Mouse (Mus musculus) heart, adult 2 months (tissue): ENCODE data around the gene Slco3a1. TPM values are rescaled to one million over a fixed set of nuclear protein-coding genes. Genes with fewer than 3 reads are reported as not detected.
A peak's percentile ranks its signal among the peaks of the same experiment; 100 is the strongest.

ENCODE experiments used
- DNase-seq, 2 experiments: peaks; one replicate each; pipeline ENCODE4 v3.0.0; 2021
- H3K27ac ChIP-seq: fragments of 200-600 bp; 2 replicates; pipeline ENCODE4 v1.8.1; 2022
- H3K27me3 ChIP-seq: fragments of 200-500 bp; 2 replicates; pipeline ENCODE4 v1.6.1; 2012; ENCODE audit warnings: mild to moderate bottlenecking, low read length, inconsistent platforms, mixed read lengths; ENCODE audit not compliant: control insufficient read depth, insufficient read depth
- H3K36me3 ChIP-seq: fragments of 200-500 bp; 2 replicates; pipeline ENCODE4 v1.6.1; 2012; ENCODE audit warnings: low read length, inconsistent platforms; ENCODE audit not compliant: control insufficient read depth, insufficient read depth
- H3K4me1 ChIP-seq: fragments of 200-500 bp; 2 replicates; pipeline ENCODE4 v1.6.1; 2011; ENCODE audit warnings: low read length; ENCODE audit not compliant: control insufficient read depth, insufficient read depth
- H3K4me3 ChIP-seq: fragments of 200-600 bp; 2 replicates; pipeline ENCODE4 v1.8.1; 2022
- H3K79me2 ChIP-seq: fragments of 200-500 bp; replicated peaks from 2 replicates; pipeline ENCODE4 v1.6.1; 2012; ENCODE audit warnings: mild to moderate bottlenecking, inconsistent platforms, low read length, moderate library complexity, mixed read lengths; ENCODE audit not compliant: control insufficient read depth, insufficient read depth
- H3K9ac ChIP-seq: fragments of 200-500 bp; 2 replicates; pipeline ENCODE4 v1.6.1; 2012; ENCODE audit warnings: low read depth, mild to moderate bottlenecking, control low read depth, inconsistent platforms, low read length, mixed read lengths
- CTCF ChIP-seq: fragments of 200-600 bp; IDR thresholded peaks from 2 replicates; pipeline ENCODE4 v1.8.1; 2022; ENCODE audit warnings: antibody characterized with exemption, mild to moderate bottlenecking, moderate library complexity
- EP300 ChIP-seq: fragments of 200-500 bp; IDR thresholded peaks from 2 replicates; pipeline ENCODE4 v1.6.1; 2011; ENCODE audit warnings: low read depth, low read length, control low read depth; ENCODE audit not compliant: insufficient read depth
- POLR2A ChIP-seq: fragments of 200-500 bp; IDR thresholded peaks from 2 replicates; pipeline ENCODE4 v1.6.1; 2011; ENCODE audit warnings: mild to moderate bottlenecking, low read depth, low read length, control low read depth; ENCODE audit not compliant: insufficient read depth
- WGBS: fragments of 180-500 bp; shearing (Covaris S2); methylation state at CpG from one replicate; pipeline ENCODE4 v1.1.7; 2018; 5-methylcytosine and 5-hydroxymethylcytosine counted together
- intact Hi-C: fragments of 180-260 bp; cut with DNase I; formaldehyde crosslinking; loops from one replicate; pipeline ENCODE4 v1.15.1; 2025
- polyA plus RNA-seq: library from polyadenylated mRNA; depleted of rRNA; stranded (reverse); fragments of >200 nt; gene quantifications from 2 replicates; pipeline ENCODE4 v1.2.3, GENCODE M21; 2012
- total RNA-seq, 2 experiments: library from RNA; stranded (reverse); gene quantifications; 2 replicates each; pipeline ENCODE4 v1.2.3; 2021

Gene Slco3a1
- total and polyA plus RNA-seq, 3 experiments: 93.1 to 146 (median 124) TPM

- no peak overlapping the region for H3K9ac ChIP-seq
- no peak overlapping the region for H3K4me3 ChIP-seq
- H3K27ac ChIP-seq: no peak overlapping the region
- peaks cover 3% of the 10 kb centered on the region; the same call in 1 of the 2 replicates for H3K79me2 ChIP-seq
- 90% methylated on average over 3 of the region's 3 CpGs for WGBS
- H3K36me3 ChIP-seq: peaks cover 2% of the 10 kb centered on the region; the same call in 1 of the 2 replicates
- no peak for DNase-seq
- intact Hi-C loops: no loop called here
- no peaks in the 10 kb centered on the region for H3K27me3 ChIP-seq
- TF ChIP-seq EP300 (no peak), POLR2A (no peak), CTCF (no peak)
- H3K4me1 ChIP-seq: peaks cover 2% of the 10 kb centered on the region; the same call in 1 of the 2 replicates
Measured at GRCm38 (mm10) chr7:74483294-74484023, 71.1 kb downstream of the Slco3a1 start.

DNA sequence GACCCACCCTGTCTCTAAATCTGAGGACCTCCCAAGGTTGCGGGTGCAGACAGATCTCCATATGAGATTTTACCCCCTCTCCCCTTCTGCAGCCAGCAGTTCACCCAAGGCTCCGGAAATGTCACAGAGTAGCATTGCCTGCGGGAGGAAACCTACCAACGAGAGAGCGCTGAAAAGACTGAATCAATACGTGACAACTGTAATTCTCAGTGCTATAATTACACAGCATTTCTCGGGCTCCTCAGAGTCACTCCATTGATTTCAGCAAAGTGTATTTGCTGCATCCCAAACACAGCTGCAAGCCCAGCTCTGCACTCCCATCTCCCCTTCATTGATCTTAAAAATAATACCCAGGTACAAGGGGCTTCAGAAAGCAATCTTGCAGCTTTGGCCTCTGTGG lies 82.8 kb downstream of the Slco3a1 start:
- no peak overlapping the region for H3K27ac ChIP-seq
- H3K36me3 ChIP-seq: no peaks in the 10 kb centered on the region
- 73% methylated on average over 7 of the region's 7 CpGs for WGBS
- DNase-seq: no peak
- H3K9ac ChIP-seq: no peak overlapping the region
- no peaks in the 10 kb centered on the region; the same call in 1 of the 2 replicates for H3K79me2 ChIP-seq
- no peak for TF ChIP-seq EP300
- no peaks in the 10 kb centered on the region for H3K27me3 ChIP-seq
- H3K4me3 ChIP-seq: no peak overlapping the region
- intact Hi-C loops: no loop called here
- H3K4me1 ChIP-seq: peaks cover 3% of the 10 kb centered on the region

DNA sequence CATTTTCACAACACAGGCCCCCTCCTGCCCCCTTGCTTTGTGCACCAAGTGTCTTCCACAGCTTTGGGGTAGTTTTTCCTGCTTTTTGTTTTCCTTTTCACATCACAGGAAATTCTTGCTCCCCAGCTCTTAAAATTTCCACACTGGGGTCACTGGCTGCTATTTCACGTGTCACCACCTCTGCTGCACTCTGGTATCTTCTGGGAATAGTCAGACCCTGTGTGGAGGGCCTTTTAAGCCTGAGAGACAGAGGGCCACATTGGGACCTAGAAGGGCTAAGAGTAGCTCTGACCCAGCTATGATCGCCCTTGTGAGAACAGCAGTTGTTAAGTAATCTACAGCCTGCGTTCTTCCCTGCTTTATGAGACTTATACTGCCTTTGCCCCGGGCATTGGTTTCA lies 87.7 kb downstream of the Slco3a1 start:
- Histone ChIP-seq H3K79me2 (no peaks in the 10 kb centered on the region; the same call in 1 of the 2 replicates), H3K27ac (peak overlapping the region; percentile 13), H3K4me1 (peaks cover 5% of the 10 kb centered on the region), H3K9ac (no peak overlapping the region), H3K36me3 (no peaks in the 10 kb centered on the region), H3K4me3 (no peak overlapping the region), H3K27me3 (no peaks in the 10 kb centered on the region)
- intact Hi-C loops: loop anchor here (5.0 kb wide), 1 partner anchor 45 kb away; no protein-coding TSS in a partner anchor
- WGBS: 71% methylated on average over 4 of the region's 4 CpGs
- DNase-seq: peak in 1 of 2 experiments; percentile 24
- TF ChIP-seq EP300 (no peak), CTCF (no peak), POLR2A (no peak)

DNA sequence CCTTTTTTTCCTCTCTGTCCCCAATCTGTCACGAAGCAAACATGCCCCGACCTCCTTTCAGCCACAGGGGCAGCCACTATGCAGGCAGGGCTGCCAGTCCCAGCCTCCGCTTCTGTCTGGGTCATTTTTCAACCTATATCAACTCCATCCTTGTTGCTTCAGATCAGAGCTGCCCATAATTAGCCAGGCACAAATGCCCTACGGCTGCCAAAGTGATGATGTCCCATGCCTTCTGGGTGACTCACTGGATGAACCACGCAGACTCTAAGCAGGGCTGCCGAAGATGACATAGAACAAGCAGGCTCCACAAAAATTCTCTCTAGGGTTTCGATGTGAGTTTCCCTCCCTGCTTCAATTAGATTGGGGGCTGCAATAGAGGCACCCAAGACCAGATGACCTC lies 89.9 kb downstream of the Slco3a1 start:
- no peak overlapping the region for H3K4me3 ChIP-seq
- H3K36me3 ChIP-seq: peaks cover 6% of the 10 kb centered on the region
- peak overlapping the region; percentile 78 for H3K27ac ChIP-seq
- intact Hi-C loops: loop anchor here (5.0 kb wide), 1 partner anchor 48 kb away; no protein-coding TSS in a partner anchor
- no peak overlapping the region for H3K9ac ChIP-seq
- WGBS: 52% methylated on average over 7 of the region's 7 CpGs
- H3K4me1 ChIP-seq: peaks cover 6% of the 10 kb centered on the region
- no peaks in the 10 kb centered on the region for H3K79me2 ChIP-seq
- no peaks in the 10 kb centered on the region for H3K27me3 ChIP-seq
- peak; percentile 37 to 61 for DNase-seq
- TF ChIP-seq POLR2A: no peak
- TF ChIP-seq EP300: no peak
- no peak for TF ChIP-seq CTCF

DNA sequence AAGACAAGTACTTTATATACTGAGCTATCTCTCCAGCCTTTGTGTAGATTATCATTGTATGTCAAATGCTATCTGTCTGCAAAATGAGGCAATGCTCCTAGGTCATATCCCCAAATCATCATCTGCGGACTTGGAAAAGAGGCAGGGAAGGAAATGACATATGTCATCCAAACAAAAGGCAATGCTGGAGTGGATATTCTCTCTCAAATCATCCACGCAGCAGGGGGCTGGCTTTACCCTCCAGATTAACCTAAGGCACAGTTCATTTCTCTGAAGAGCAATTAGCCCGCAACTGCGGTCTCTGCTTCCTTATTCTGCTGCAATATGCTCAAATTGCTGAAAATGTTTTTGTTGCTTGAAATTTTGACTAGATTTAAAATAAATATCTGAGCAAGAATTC lies 92.1 kb downstream of the Slco3a1 start:
- intact Hi-C loops: no loop called here
- TF ChIP-seq EP300 (no peak), CTCF (no peak), POLR2A (no peak)
- Histone ChIP-seq H3K36me3 (peaks cover 16% of the 10 kb centered on the region), H3K27me3 (no peaks in the 10 kb centered on the region), H3K4me1 (peaks cover 22% of the 10 kb centered on the region), H3K79me2 (no peaks in the 10 kb centered on the region), H3K27ac (no peak overlapping the region), H3K4me3 (no peak overlapping the region), H3K9ac (no peak overlapping the region)
- 85% methylated on average over 4 of the region's 4 CpGs for WGBS
- DNase-seq: no peak

GRCm38 (mm10) chr7:74461736-74462135 lies 92.8 kb downstream of the Slco3a1 start:
- no peak overlapping the region for H3K4me3 ChIP-seq
- H3K79me2 ChIP-seq: no peaks in the 10 kb centered on the region
- no peak overlapping the region for H3K9ac ChIP-seq
- DNase-seq: no peak
- 86% methylated on average over 5 of the region's 5 CpGs for WGBS
- H3K4me1 ChIP-seq: peaks cover 28% of the 10 kb centered on the region
- H3K27me3 ChIP-seq: no peaks in the 10 kb centered on the region
- no peak overlapping the region for H3K27ac ChIP-seq
- TF ChIP-seq CTCF (no peak), POLR2A (no peak), EP300 (no peak)
- intact Hi-C loops: no loop called here
- H3K36me3 ChIP-seq: peaks cover 16% of the 10 kb centered on the region
